Mouse (Mus musculus): Measurements from ENCODE around the gene Olfr156. TPM values are rescaled to one million over a fixed set of nuclear protein-coding genes. Genes with fewer than 3 reads are reported as not detected.

The Olfr156 gene
- 0.16 and 0.34 TPM in 2 replicates for polyA plus RNA-seq (2014; fragmentation: Nextera tagmentation; extraction: Ambion mirVana)

GRCm38 (mm10) chr4:43823845-43824337 lies at the start of gene Olfr156:
Olfr156 (minus strand) TSS chr4:43823895.
- Histone ChIP-seq H3K27ac (replicated peaks; ENCODE audit: low read depth, low read length) (no peak within 1 kb of the TSS), H3K9ac (ENCODE audit: low read length) (no peak within 1 kb of the TSS), H3K4me2 (ENCODE audit: low read depth, severe bottlenecking) (no peak within 1 kb of the TSS), H3K4me1 (ENCODE audit: control insufficient read depth, insufficient read depth, low read length) (no peaks in the 10 kb centered on the region), H3K27me3 (ENCODE audit: control insufficient read depth, insufficient read depth, low read length) (no peaks in the 10 kb centered on the region), H3K36me3 (ENCODE audit: control insufficient read depth, insufficient read depth, low read length) (no peaks in the 10 kb centered on the region), H3K9me3 (ENCODE audit: control insufficient read depth, low read length) (no peaks in the 10 kb centered on the region), H3K4me3 (ENCODE audit: low read depth, low read length) (no peak within 1 kb of the TSS)
- DNase-seq (ENCODE audit: low spot score) (peak; percentile 60), ATAC-seq (ENCODE audit: insufficient number of reproducible peaks, low FRiP score, low TSS enrichment, low read depth) (no peak)
- 14% methylated on average over 7 of the region's 7 CpGs for WGBS

- DNase-seq (ENCODE audit: low spot score): no peak
- Histone ChIP-seq H3K4me1 (ENCODE audit: control insufficient read depth, insufficient read depth, low read length) (no peaks in the 10 kb centered on the region), H3K9ac (ENCODE audit: low read length) (no peak overlapping the region), H3K9me3 (ENCODE audit: control insufficient read depth, low read length) (no peaks in the 10 kb centered on the region), H3K27me3 (ENCODE audit: control insufficient read depth, insufficient read depth, low read length) (no peaks in the 10 kb centered on the region), H3K27ac (replicated peaks; ENCODE audit: low read depth, low read length) (no peak overlapping the region), H3K4me3 (ENCODE audit: low read depth, low read length) (no peak overlapping the region), H3K36me3 (ENCODE audit: control insufficient read depth, insufficient read depth, low read length) (no peaks in the 10 kb centered on the region), H3K4me2 (ENCODE audit: low read depth, severe bottlenecking) (no peak overlapping the region)
- WGBS: 89% methylated on average over 10 of the region's 10 CpGs
- no peak for ATAC-seq (ENCODE audit: insufficient number of reproducible peaks, low FRiP score, low TSS enrichment, low read depth)
These were observed 46.1 kb upstream of the Olfr156 start for GRCm38 (mm10) chr4:43869821-43870220.

- no peak overlapping the region for H3K9ac ChIP-seq (ENCODE audit: low read length)
- ATAC-seq (ENCODE audit: insufficient number of reproducible peaks, low FRiP score, low TSS enrichment, low read depth) (no peak), DNase-seq (ENCODE audit: low spot score) (no peak)
- H3K4me3 ChIP-seq (ENCODE audit: low read depth, low read length): no peak overlapping the region
- H3K9me3 ChIP-seq (ENCODE audit: control insufficient read depth, low read length): no peaks in the 10 kb centered on the region
- H3K27me3 ChIP-seq (ENCODE audit: control insufficient read depth, insufficient read depth, low read length): no peaks in the 10 kb centered on the region
- no peaks in the 10 kb centered on the region for H3K36me3 ChIP-seq (ENCODE audit: control insufficient read depth, insufficient read depth, low read length)
- 71% methylated on average over 4 of the region's 4 CpGs for WGBS
- no peak overlapping the region for H3K4me2 ChIP-seq (ENCODE audit: low read depth, severe bottlenecking)
- H3K27ac ChIP-seq (replicated peaks; ENCODE audit: low read depth, low read length): no peak overlapping the region
- H3K4me1 ChIP-seq (ENCODE audit: control insufficient read depth, insufficient read depth, low read length): no peaks in the 10 kb centered on the region
These were observed 39.6 kb upstream of the Olfr156 start for GRCm38 (mm10) chr4:43863298-43863697.

GRCm38 (mm10) chr4:43860744-43861519 lies 37.2 kb upstream of the Olfr156 start:
- no peak for ATAC-seq (ENCODE audit: insufficient number of reproducible peaks, low FRiP score, low TSS enrichment, low read depth)
- 21% methylated on average over 14 of the region's 14 CpGs for WGBS
- DNase-seq (ENCODE audit: low spot score): peak; percentile 85
- no peaks in the 10 kb centered on the region for H3K27me3 ChIP-seq (ENCODE audit: control insufficient read depth, insufficient read depth, low read length)
- H3K36me3 ChIP-seq (ENCODE audit: control insufficient read depth, insufficient read depth, low read length): no peaks in the 10 kb centered on the region
- no peaks in the 10 kb centered on the region for H3K9me3 ChIP-seq (ENCODE audit: control insufficient read depth, low read length)
- H3K4me2 ChIP-seq (ENCODE audit: low read depth, severe bottlenecking): no peak overlapping the region
- H3K27ac ChIP-seq (replicated peaks; ENCODE audit: low read depth, low read length): no peak overlapping the region
- no peak overlapping the region for H3K4me3 ChIP-seq (ENCODE audit: low read depth, low read length)
- no peak overlapping the region for H3K9ac ChIP-seq (ENCODE audit: low read length)
- no peaks in the 10 kb centered on the region for H3K4me1 ChIP-seq (ENCODE audit: control insufficient read depth, insufficient read depth, low read length)

- 87% methylated on average over 10 of the region's 10 CpGs for WGBS
- no peak overlapping the region for H3K4me3 ChIP-seq (ENCODE audit: low read depth, low read length)
- no peaks in the 10 kb centered on the region for H3K9me3 ChIP-seq (ENCODE audit: control insufficient read depth, low read length)
- H3K9ac ChIP-seq (ENCODE audit: low read length): no peak overlapping the region
- no peak overlapping the region for H3K4me2 ChIP-seq (ENCODE audit: low read depth, severe bottlenecking)
- no peaks in the 10 kb centered on the region for H3K27me3 ChIP-seq (ENCODE audit: control insufficient read depth, insufficient read depth, low read length)
- ATAC-seq (ENCODE audit: insufficient number of reproducible peaks, low FRiP score, low TSS enrichment, low read depth) (no peak), DNase-seq (ENCODE audit: low spot score) (no peak)
- H3K27ac ChIP-seq (replicated peaks; ENCODE audit: low read depth, low read length): no peak overlapping the region
- H3K36me3 ChIP-seq (ENCODE audit: control insufficient read depth, insufficient read depth, low read length): no peaks in the 10 kb centered on the region
- H3K4me1 ChIP-seq (ENCODE audit: control insufficient read depth, insufficient read depth, low read length): no peaks in the 10 kb centered on the region
These were observed 36.2 kb upstream of the Olfr156 start for GRCm38 (mm10) chr4:43859886-43860285.

- ATAC-seq (ENCODE audit: insufficient number of reproducible peaks, low FRiP score, low TSS enrichment, low read depth) (no peak), DNase-seq (ENCODE audit: low spot score) (no peak)
- H3K4me1 ChIP-seq (ENCODE audit: control insufficient read depth, insufficient read depth, low read length): no peaks in the 10 kb centered on the region
- no peak overlapping the region for H3K4me3 ChIP-seq (ENCODE audit: low read depth, low read length)
- no peak overlapping the region for H3K27ac ChIP-seq (replicated peaks; ENCODE audit: low read depth, low read length)
- no peak overlapping the region for H3K9ac ChIP-seq (ENCODE audit: low read length)
- WGBS: 75% methylated on average over 8 of the region's 8 CpGs
- H3K36me3 ChIP-seq (ENCODE audit: control insufficient read depth, insufficient read depth, low read length): no peaks in the 10 kb centered on the region
- H3K27me3 ChIP-seq (ENCODE audit: control insufficient read depth, insufficient read depth, low read length): no peaks in the 10 kb centered on the region
- H3K4me2 ChIP-seq (ENCODE audit: low read depth, severe bottlenecking): no peak overlapping the region
- H3K9me3 ChIP-seq (ENCODE audit: control insufficient read depth, low read length): no peaks in the 10 kb centered on the region
These were observed 30.4 kb upstream of the Olfr156 start for GRCm38 (mm10) chr4:43854101-43854500.

- 86% methylated on average over 6 of the region's 6 CpGs for WGBS
- ATAC-seq (ENCODE audit: insufficient number of reproducible peaks, low FRiP score, low TSS enrichment, low read depth) (no peak), DNase-seq (ENCODE audit: low spot score) (no peak)
- Histone ChIP-seq H3K36me3 (ENCODE audit: control insufficient read depth, insufficient read depth, low read length) (no peaks in the 10 kb centered on the region), H3K9ac (ENCODE audit: low read length) (no peak within 1 kb of the TSS), H3K4me2 (ENCODE audit: low read depth, severe bottlenecking) (no peak within 1 kb of the TSS), H3K4me1 (ENCODE audit: control insufficient read depth, insufficient read depth, low read length) (no peaks in the 10 kb centered on the region), H3K4me3 (ENCODE audit: low read depth, low read length) (no peak within 1 kb of the TSS), H3K9me3 (ENCODE audit: control insufficient read depth, low read length) (no peaks in the 10 kb centered on the region), H3K27me3 (ENCODE audit: control insufficient read depth, insufficient read depth, low read length) (no peaks in the 10 kb centered on the region), H3K27ac (replicated peaks; ENCODE audit: low read depth, low read length) (no peak within 1 kb of the TSS)
These were observed 27.6 kb upstream of the Olfr156 start, which contains the start of gene Olfr155 for GRCm38 (mm10) chr4:43851265-43851664. Olfr155 (plus strand) TSS chr4:43851565.

- DNase-seq (ENCODE audit: low spot score) (no peak), ATAC-seq (ENCODE audit: insufficient number of reproducible peaks, low FRiP score, low TSS enrichment, low read depth) (no peak)
- H3K9ac ChIP-seq (ENCODE audit: low read length): no peak within 1 kb of the TSS
- H3K4me1 ChIP-seq (ENCODE audit: control insufficient read depth, insufficient read depth, low read length): no peaks in the 10 kb centered on the region
- no peak within 1 kb of the TSS for H3K4me2 ChIP-seq (ENCODE audit: low read depth, severe bottlenecking)
- 74% methylated on average over 1 of the region's 1 CpGs for WGBS
- H3K4me3 ChIP-seq (ENCODE audit: low read depth, low read length): no peak within 1 kb of the TSS
- no peaks in the 10 kb centered on the region for H3K36me3 ChIP-seq (ENCODE audit: control insufficient read depth, insufficient read depth, low read length)
- H3K9me3 ChIP-seq (ENCODE audit: control insufficient read depth, low read length): no peaks in the 10 kb centered on the region; the same call in 1 of the 2 replicates
- H3K27me3 ChIP-seq (ENCODE audit: control insufficient read depth, insufficient read depth, low read length): no peaks in the 10 kb centered on the region
- no peak within 1 kb of the TSS for H3K27ac ChIP-seq (replicated peaks; ENCODE audit: low read depth, low read length)
These were observed 16.4 kb upstream of the Olfr156 start, which contains the start of gene Olfr157 for GRCm38 (mm10) chr4:43840101-43840500. Olfr157 (minus strand) TSS chr4:43840201.

Data from limb, embryonic 11.5 days (tissue).